ENCODE assay signal across 20 mouse cellular contexts in genomic region chr2:159451439-159451838, GRCm38 (mm10).
"Had no signal": no experiment of that assay in that cellular context is flagged by ENCODE, and none has a peak within 500 bp of the region (broad histone marks: within the 10 kb centered on the region; RNA-seq: fewer than 3 reads in every experiment).

No protein-coding gene starts in this region.

- H3K9ac ChIP-seq: liver, embryonic 12.5 days; liver, embryonic 14.5 days; lung, embryonic 15.5 days; midbrain, embryonic 12.5 days; neural tube, embryonic 13.5 days; neural tube, embryonic 15.5 days had no signal

- H3K9me3 ChIP-seq: liver, embryonic 12.5 days; lung, embryonic 15.5 days; midbrain, embryonic 10.5 days; midbrain, embryonic 12.5 days; neural tube, embryonic 13.5 days; neural tube, embryonic 15.5 days had no signal

- H3K4me1 ChIP-seq: liver, embryonic 12.5 days; midbrain, embryonic 10.5 days; midbrain, embryonic 12.5 days; neural tube, embryonic 13.5 days; neural tube, embryonic 15.5 days had no signal

- H3K27me3 ChIP-seq: liver, embryonic 12.5 days; lung, embryonic 15.5 days; midbrain, embryonic 12.5 days; neural tube, embryonic 13.5 days; neural tube, embryonic 15.5 days had no signal

- ATAC-seq: liver, embryonic 12.5 days; midbrain, embryonic 16.5 days had no signal

- H3K4me3 ChIP-seq: liver, embryonic 12.5 days; lung, embryonic 15.5 days; midbrain, embryonic 10.5 days; midbrain, embryonic 12.5 days; myocyte; neural tube, embryonic 13.5 days; neural tube, embryonic 15.5 days had no signal

- DNase-seq: lung, adult 18-20 months; lung, postnatal 14 days; midbrain, embryonic 14.5 days; retina, postnatal 1 day; right cerebral cortex, adult 18-20 months; right cerebral cortex, postnatal 25 days; right cerebral cortex, postnatal 4 days; spleen, adult 18-20 months; thymus, adult 18-20 months; thymus, postnatal 14 days; thymus, postnatal 36 days had no signal

- H3K4me2 ChIP-seq: liver, embryonic 12.5 days; lung, embryonic 15.5 days; midbrain, embryonic 12.5 days; neural tube, embryonic 13.5 days; neural tube, embryonic 15.5 days had no signal

- H3K27ac ChIP-seq: liver, embryonic 12.5 days; liver, embryonic 14.5 days; lung, embryonic 15.5 days; midbrain, embryonic 10.5 days; midbrain, embryonic 12.5 days; neural tube, embryonic 13.5 days; neural tube, embryonic 15.5 days had no signal

- H3K36me3 ChIP-seq: liver, embryonic 12.5 days; lung, embryonic 15.5 days; midbrain, embryonic 10.5 days; midbrain, embryonic 12.5 days; neural tube, embryonic 13.5 days; neural tube, embryonic 15.5 days had no signal
